Mouse (Mus musculus) small intestine, adult 2 months (tissue): ENCODE data around the gene Sox15.

Source experiments
- CTCF ChIP-seq: fragments of 200-500 bp; IDR thresholded peaks from 2 replicates; pipeline ENCODE4 v1.5.1; 2012; ENCODE audit warnings: low read depth, mild to moderate bottlenecking, control low read depth, inconsistent platforms, low read length, moderate library complexity, mixed read lengths; ENCODE audit not compliant: insufficient replicate concordance, insufficient read length; ENCODE audit errors: extremely low read depth
- POLR2A ChIP-seq: fragments of 200-500 bp; IDR thresholded peaks from 2 replicates; pipeline ENCODE4 v1.6.1; 2012; ENCODE audit warnings: low read depth, mild to moderate bottlenecking, control low read depth, inconsistent platforms, low read length, moderate library complexity

- no peak for TF ChIP-seq CTCF
- no peak for TF ChIP-seq POLR2A
Observed at GRCm38 (mm10) chr11:69617805-69618204, 37.3 kb upstream of the Sox15 start, which contains the start of gene Shbg.
